Mouse (Mus musculus) fat pad, adult 2 months (tissue): ENCODE results near the gene Fstl5.
"Not testable (repeated sequence)": the region's sequence is repeated elsewhere in the genome, so short reads cannot be mapped to it uniquely, and the experiment has no call there.

ENCODE experiments used
- DNase-seq: peaks from one replicate; pipeline ENCODE4 v3.0.0-alpha.2; 2011; ENCODE audit warnings: low read depth, low spot score; ENCODE audit errors: extremely low read depth

Fstl5 gene

GRCm38 (mm10) chr3:76507891-76508290 is 433.8 kb downstream of the Fstl5 start:
- DNase-seq, result not testable (repeated sequence)

GRCm38 (mm10) chr3:76508811-76509210 is 434.7 kb downstream of the Fstl5 start:
- no peak for DNase-seq

GRCm38 (mm10) chr3:76567346-76567745 is 493.3 kb downstream of the Fstl5 start:
- DNase-seq, result no peak

DNA sequence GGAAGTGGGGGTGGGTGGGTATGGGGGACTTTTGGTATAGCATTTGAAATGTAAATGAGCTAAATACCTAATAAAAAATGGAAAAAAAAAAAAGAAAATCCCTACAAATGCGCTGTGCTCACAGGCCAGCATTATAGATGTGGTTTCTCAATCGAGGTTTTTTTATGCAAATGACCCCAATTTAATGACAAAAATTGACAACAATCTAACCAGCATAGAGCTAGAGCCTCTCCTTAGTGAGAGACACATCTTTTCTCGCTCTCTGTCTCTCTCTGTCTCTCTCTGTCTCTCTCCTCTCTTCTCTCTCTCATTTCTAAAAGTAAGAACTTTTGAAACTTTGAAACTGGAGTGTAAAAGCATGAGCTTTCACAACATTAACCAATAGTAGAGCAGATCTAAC is 498.4 kb downstream of the Fstl5 start:
- DNase-seq, result no peak

DNA sequence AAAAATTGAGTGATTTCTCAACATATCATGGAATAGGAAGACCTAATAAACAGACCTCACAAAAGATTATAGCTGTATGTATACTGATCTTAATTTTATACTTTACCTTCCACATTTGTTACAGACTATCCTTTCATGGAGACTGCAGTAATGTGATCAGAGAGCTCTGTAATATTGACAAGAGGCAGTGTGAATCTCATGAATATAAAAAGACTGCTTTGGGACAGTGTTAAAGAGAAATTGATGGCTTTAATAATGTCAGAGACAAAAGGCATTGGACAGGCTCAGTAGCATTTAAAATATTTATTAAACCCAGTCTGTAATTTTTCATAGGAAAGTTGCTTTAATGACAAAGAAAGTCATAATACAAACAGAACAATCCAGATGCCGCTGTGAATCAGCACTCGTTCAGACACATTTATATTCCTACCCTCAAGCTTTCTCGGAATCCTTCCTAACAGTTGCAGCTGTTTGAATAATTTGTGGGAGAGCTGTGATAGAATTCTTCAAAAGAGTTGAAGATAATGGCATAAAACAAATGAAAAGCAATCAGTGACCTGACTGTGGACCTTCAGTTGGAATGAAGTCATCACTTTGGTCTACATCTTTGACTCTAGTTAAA is 499.0 kb downstream of the Fstl5 start:
- DNase-seq, result no peak

DNA sequence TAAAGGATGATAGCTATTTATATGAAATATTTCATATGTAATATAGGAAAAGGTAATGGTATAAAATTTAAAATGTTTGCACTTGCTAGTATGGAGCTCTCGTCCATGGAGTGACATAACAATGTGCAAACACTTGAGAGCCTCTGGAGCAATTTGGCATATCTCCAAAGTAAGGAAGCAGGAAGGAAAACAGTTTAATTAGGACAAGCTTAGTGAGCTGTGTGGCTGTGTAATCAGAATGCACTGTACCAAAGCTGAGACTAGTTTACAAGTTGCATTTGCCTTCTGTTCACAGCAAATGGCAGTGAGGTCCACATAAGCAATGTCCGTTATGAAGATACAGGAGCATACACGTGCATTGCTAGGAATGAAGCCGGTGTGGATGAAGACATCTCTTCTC is 519.1 kb downstream of the Fstl5 start:
- no peak for DNase-seq

DNA sequence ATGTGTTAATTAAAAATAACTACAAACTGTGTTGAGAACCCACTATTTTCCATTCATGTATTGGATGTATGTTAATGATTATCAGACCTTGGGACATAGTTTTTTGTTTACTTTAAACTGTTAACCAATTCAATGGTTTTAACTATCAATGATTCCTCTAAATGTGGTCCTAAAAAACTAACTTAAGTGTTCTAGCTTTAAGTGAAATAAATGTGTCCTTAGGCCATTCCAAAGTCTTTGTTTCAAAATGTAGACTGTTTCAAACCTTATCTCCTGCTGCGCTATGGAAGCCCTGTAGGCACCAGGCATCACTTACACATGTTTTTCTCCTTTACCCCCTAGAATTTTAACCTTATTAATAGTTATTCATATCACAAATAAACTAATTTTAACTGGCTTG is 546.0 kb downstream of the Fstl5 start:
- no peak for DNase-seq

DNA sequence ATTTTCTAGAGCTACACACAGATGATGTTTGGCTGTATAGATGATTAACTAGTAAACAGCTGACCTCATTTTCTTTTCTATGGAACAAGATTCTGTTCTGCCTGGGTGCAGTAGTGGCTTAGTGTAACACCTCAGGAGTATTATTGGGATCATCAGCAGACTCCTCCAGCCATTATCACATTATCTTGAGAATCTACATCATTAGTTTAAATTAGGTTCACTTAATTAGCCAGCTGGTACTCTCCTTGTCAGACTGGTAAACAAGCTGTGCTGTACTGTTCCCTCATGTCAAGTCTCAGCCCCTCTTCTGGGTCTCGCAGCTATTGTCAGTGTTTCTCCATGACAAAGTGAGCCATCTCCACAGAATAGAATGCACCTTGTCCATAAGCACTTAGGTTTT is 580.2 kb downstream of the Fstl5 start:
- no peak for DNase-seq

DNA sequence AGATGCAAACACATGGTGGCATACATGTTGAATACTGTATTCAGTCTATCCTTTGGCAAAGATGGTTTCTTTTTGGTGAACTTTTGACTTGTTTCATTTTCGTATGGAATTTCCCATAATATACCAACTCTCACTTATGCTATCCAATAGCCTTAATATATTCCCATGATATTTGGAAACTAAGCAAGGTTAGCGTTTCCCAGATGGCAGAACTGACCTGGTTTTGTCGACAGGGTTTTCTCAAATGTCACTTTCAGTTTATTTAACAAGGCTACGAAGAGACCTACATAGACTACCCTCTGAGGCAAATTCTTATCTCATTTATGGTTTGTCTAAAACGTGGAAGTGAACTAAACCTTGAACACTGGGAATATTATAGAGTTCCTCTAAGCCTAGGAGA is 596.8 kb downstream of the Fstl5 start:
- no peak for DNase-seq

- no peak for DNase-seq
Measured at GRCm38 (mm10) chr3:76676006-76676405, 601.9 kb downstream of the Fstl5 start.

DNA sequence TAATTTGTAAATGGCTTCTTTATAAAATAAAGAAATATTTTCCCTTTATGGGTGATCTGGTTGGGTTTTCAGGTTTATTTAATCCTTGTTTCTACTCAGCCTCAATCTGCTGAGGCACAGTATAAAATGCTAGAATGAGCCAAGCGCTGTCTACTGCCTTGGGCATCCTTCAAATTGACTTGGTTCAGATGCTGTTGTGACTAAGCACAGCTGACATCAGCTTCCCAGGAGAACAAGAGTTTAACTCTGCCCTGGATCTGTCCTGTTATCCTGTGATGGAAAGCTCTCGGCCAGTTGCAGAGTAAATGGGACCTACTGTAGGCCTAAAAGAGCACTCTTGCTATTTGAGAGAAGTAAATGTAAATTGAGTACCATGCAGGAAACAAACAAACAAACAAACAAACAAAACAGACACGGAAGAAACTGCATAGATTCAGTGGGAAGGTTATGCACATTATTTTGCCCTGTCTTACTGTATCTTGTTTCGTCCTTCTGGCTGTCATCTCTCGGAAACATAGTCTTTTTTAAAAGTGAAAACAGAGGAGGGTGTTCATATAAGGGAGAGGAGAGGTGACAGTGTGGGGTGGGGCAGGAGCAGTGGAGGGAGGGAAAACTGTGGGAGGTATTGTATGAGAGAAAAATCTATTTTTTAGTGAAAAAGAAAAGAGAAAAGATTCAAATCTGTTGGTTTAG is 605.9 kb downstream of the Fstl5 start:
- DNase-seq, result no peak

DNA sequence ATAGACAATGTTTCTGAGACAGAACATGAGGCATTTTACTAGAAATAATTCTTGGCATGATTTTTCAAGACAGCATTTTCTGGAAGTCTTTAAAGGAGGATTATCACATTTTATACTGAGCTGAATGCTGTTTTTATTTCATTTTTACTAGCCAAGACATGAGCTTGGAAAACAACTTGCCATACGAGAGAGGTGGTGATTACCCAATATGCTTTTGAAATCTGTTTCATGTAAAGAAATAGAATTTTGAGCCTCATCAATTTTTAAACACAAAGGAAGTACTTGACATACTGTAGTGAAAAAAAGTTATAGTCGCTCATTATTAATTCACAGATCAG is 606.4 kb downstream of the Fstl5 start:
- DNase-seq, result no peak

- no peak for DNase-seq
Measured at GRCm38 (mm10) chr3:76697134-76697629, 623.1 kb downstream of the Fstl5 start.

DNA sequence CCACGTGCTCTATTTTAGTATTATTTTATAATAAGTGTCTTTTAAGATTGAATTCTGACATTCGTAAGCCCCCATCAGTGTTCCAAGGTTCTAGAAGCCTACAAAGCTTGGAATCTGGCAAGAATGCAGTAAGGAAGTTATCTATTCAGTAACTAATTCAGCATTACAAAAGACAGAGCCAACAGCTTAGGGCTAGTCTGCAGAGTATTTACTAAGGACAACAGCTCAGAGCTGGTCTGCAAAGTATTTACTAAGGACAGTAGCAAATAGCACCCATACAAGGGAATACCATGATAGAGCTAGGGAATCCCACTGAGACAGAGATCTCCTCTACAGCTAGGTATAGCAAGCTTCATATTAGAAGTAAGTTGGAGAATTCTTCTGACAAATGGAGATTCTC is 665.2 kb downstream of the Fstl5 start:
- no peak for DNase-seq
